Mouse (Mus musculus) neural tube, embryonic 15.5 days (tissue): ENCODE measurements around the gene Ubap1l. TPM values are rescaled to one million over a fixed set of nuclear protein-coding genes. Genes with fewer than 3 reads are reported as not detected.
"Not testable (repeated sequence)": the region's sequence is repeated elsewhere in the genome, so short reads cannot be mapped to it uniquely, and the experiment has no call there.

Experiments
- ATAC-seq: fragments of 200-750 bp; cut with Nextera tagmentation; 2 replicates; pipeline ENCODE4 v1.8.0; 2017; ENCODE audit warnings: mild to moderate bottlenecking, moderate TSS enrichment, moderate library complexity; ENCODE audit not compliant: low FRiP score
- H3K27ac ChIP-seq: fragments of 300-500 bp; sonication (generic); replicated peaks from 2 replicates; pipeline ENCODE4 v1.5.1; 2015; ENCODE audit warnings: mild to moderate bottlenecking, inconsistent platforms
- H3K27me3 ChIP-seq: fragments of 300-500 bp; sonication (generic); replicated peaks from 2 replicates; pipeline ENCODE4 v1.6.1; 2015; ENCODE audit warnings: inconsistent platforms
- H3K36me3 ChIP-seq: fragments of 300-500 bp; sonication (generic); 2 replicates; pipeline ENCODE4 v1.6.1; 2015; ENCODE audit warnings: inconsistent platforms
- H3K4me1 ChIP-seq: fragments of 300-500 bp; sonication (generic); 2 replicates; pipeline ENCODE4 v1.6.1; 2015; ENCODE audit warnings: inconsistent platforms
- H3K4me2 ChIP-seq: fragments of 300-500 bp; sonication (generic); 2 replicates; pipeline ENCODE4 v1.6.1; 2015; ENCODE audit warnings: inconsistent platforms, mild to moderate bottlenecking, moderate library complexity
- H3K4me3 ChIP-seq: fragments of 300-500 bp; sonication (generic); replicated peaks from 2 replicates; pipeline ENCODE4 v1.5.1; 2015; ENCODE audit warnings: mild to moderate bottlenecking, inconsistent platforms
- H3K9ac ChIP-seq: fragments of 300-500 bp; sonication (generic); replicated peaks from 2 replicates; pipeline ENCODE4 v1.6.1; 2015; ENCODE audit warnings: mild to moderate bottlenecking, inconsistent platforms
- H3K9me3 ChIP-seq: fragments of 300-500 bp; sonication (generic); replicated peaks from 2 replicates; pipeline ENCODE4 v1.6.1; 2016; ENCODE audit warnings: inconsistent platforms
- WGBS: fragments of 180-500 bp; shearing (Covaris S2); methylation state at CpG from one replicate; pipeline ENCODE4 v1.1.7; 2015; ENCODE audit warnings: mixed read lengths; 5-methylcytosine and 5-hydroxymethylcytosine counted together
- polyA plus RNA-seq: library from polyadenylated mRNA; unstranded; fragments of >200 nt; fragmentation: Nextera tagmentation; extraction: Ambion mirVana; gene quantifications from 2 replicates; pipeline ENCODE4 v1.2.1, GENCODE M21; 2015

Ubap1l gene
- 2.3 and 3.6 TPM in 2 replicates for polyA plus RNA-seq

GRCm38 (mm10) chr9:65360641-65361448 lies at the start of gene Ubap1l:
Gene Ubap1l, plus strand, starts transcription at chr9:65361041.
- Histone ChIP-seq H3K36me3 (peaks cover 79% of the 10 kb centered on the region), H3K27me3 (no peaks in the 10 kb centered on the region), H3K4me2 (no peak within 1 kb of the TSS), H3K4me3 (no peak within 1 kb of the TSS), H3K27ac (no peak within 1 kb of the TSS), H3K9ac (no peak within 1 kb of the TSS), H3K4me1 (no peaks in the 10 kb centered on the region), H3K9me3 (no peaks in the 10 kb centered on the region)
- 92% methylated on average over 16 of the region's 16 CpGs for WGBS
- ATAC-seq = no peak

DNA sequence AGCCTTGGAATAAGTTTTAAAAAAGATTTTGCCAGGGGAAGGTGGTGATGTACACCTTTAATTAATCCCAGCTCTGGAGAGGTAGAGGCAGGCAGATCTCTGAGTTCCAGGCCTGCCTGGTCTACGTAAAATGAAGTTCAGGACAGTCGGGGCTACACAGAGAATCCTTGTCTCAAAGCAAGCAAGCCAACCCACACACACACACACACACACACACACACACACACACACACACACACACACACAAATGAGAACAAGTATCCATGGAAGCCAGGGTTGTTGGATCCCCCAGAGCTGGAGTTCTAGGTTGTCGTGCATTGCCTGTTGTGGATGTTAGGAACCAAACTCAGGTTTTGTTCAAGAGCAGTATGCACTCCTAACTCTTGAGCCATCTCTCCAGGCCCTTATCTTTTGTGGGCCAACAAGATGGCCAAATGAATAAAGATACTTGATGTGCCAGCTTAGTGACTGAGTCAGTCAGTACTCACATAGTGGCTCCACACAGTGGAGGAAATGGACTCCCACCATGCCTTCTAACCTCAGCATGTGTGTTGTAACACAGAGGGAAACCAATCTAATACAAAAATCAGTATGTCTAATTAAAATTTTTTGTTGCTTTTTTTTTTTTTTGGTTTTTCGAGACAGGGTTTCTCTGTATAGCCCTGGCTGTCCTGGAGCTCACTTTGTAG lies 48.0 kb upstream of the Ubap1l start:
- no peaks in the 10 kb centered on the region for H3K9me3 ChIP-seq
- no peak overlapping the region for H3K4me2 ChIP-seq
- 98% methylated on average over 4 of the region's 4 CpGs for WGBS
- H3K27me3 ChIP-seq = no peaks in the 10 kb centered on the region
- H3K27ac ChIP-seq = no peak overlapping the region
- peaks cover 58% of the 10 kb centered on the region for H3K36me3 ChIP-seq
- no peak overlapping the region for H3K9ac ChIP-seq
- ATAC-seq = no peak
- H3K4me1 ChIP-seq = no peaks in the 10 kb centered on the region
- H3K4me3 ChIP-seq = no peak overlapping the region

- no peak for ATAC-seq
- no peaks in the 10 kb centered on the region for H3K9me3 ChIP-seq
- WGBS = 95% methylated on average over 1 of the region's 1 CpGs
- H3K27me3 ChIP-seq = no peaks in the 10 kb centered on the region
- H3K36me3 ChIP-seq = peaks cover 57% of the 10 kb centered on the region
- no peaks in the 10 kb centered on the region for H3K4me1 ChIP-seq
- H3K4me3 ChIP-seq = no peak overlapping the region
- H3K4me2 ChIP-seq = no peak overlapping the region
- no peak overlapping the region for H3K9ac ChIP-seq
- no peak overlapping the region for H3K27ac ChIP-seq
Measured at GRCm38 (mm10) chr9:65313846-65314245, 47.0 kb upstream of the Ubap1l start.

DNA sequence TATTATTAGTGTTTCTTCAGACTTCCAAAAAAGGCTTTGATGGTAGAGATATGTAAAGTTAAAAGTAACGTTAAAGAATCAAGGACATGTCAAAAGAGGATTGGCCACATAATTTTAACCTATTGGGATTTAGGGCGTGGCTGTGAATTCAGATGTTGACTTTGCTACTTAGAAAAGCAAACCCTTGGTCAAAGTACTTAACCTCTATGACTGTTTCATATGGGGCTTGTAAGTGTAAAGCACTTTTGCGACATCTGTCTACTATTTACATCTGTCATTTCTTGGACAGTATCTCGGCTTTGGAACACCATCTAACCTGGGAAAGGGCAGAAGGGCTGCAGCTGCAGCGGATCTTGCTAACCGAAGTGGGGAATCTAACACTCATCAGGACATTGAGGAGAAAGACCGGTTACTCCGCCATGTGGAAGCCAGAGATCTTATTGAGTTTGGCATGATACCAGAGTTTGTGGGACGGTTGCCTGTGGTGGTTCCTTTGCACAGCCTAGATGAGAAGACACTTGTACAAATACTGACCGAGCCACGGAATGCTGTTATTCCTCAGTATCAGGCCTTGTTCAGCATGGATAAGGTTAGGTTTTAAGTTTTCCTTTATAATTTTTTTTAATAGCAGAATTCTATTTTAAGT lies 38.5 kb upstream of the Ubap1l start:
- Histone ChIP-seq H3K4me2 (no peak overlapping the region), H3K36me3 (peaks cover 74% of the 10 kb centered on the region), H3K27ac (no peak overlapping the region), H3K9ac (no peak overlapping the region), H3K4me1 (no peaks in the 10 kb centered on the region), H3K4me3 (no peak overlapping the region), H3K27me3 (no peaks in the 10 kb centered on the region), H3K9me3 (no peaks in the 10 kb centered on the region)
- ATAC-seq = no peak
- 91% methylated on average over 11 of the region's 11 CpGs for WGBS

DNA sequence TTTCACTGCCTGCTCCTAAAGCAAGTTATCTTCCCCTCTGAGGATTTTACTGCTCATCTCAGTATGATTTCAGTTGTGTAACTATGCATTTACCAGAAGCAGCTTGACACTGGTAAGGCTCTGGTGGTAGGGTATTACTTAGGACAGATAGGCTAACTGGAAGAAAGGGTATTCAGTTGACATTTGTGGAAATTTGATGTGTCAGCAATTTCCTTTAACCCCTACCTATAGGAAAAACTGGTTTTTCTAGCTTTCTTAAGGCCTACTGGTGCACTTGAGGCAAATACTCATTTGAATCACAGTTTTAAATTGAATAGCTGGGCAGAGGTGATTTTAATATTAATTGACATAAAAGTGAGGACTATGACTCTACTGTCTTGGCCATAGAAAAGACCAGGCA lies 34.9 kb upstream of the Ubap1l start:
- Histone ChIP-seq H3K4me3 (no peak overlapping the region), H3K9ac (no peak overlapping the region), H3K4me1 (no peaks in the 10 kb centered on the region), H3K27me3 (no peaks in the 10 kb centered on the region), H3K36me3 (peaks cover 64% of the 10 kb centered on the region), H3K27ac (no peak overlapping the region), H3K9me3 (no peaks in the 10 kb centered on the region), H3K4me2 (no peak overlapping the region)
- ATAC-seq = no peak

GRCm38 (mm10) chr9:65327371-65327770 lies 33.5 kb upstream of the Ubap1l start:
- H3K36me3 ChIP-seq = peaks cover 59% of the 10 kb centered on the region
- H3K9ac ChIP-seq = no peak overlapping the region
- no peaks in the 10 kb centered on the region for H3K27me3 ChIP-seq
- no peak overlapping the region for H3K27ac ChIP-seq
- no peak overlapping the region for H3K4me3 ChIP-seq
- WGBS = 87% methylated on average over 2 of the region's 2 CpGs
- H3K4me1 ChIP-seq = no peaks in the 10 kb centered on the region
- H3K9me3 ChIP-seq = no peaks in the 10 kb centered on the region
- no peak for ATAC-seq
- H3K4me2 ChIP-seq = no peak overlapping the region

DNA sequence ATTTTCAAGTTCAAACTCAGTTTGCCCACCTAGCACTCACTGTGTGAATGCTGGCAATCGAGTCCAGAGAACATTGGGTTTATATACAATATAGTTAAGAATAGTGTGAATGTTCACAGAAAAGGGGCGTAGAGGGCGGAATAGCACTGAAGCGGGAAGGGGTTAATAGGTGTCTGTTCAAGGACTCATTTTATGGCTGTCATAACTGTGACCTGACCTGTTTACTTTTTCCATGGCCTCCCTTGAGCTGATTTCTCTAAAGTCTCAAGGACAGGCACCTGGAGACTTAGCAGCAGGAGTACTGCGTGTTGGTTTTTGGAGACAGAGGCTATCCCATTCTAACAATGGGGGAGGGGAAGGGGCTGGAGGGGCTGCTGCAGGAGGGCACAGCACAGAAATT lies 26.9 kb upstream of the Ubap1l start:
- Histone ChIP-seq H3K27me3 (no peaks in the 10 kb centered on the region), H3K27ac (no peak overlapping the region), H3K4me2 (no peak overlapping the region), H3K9me3 (no peaks in the 10 kb centered on the region), H3K4me3 (no peak overlapping the region), H3K9ac (no peak overlapping the region), H3K36me3 (peaks cover 7% of the 10 kb centered on the region; the same call in 1 of the 2 replicates), H3K4me1 (no peaks in the 10 kb centered on the region)
- ATAC-seq = no peak
- 87% methylated on average over 5 of the region's 5 CpGs for WGBS

DNA sequence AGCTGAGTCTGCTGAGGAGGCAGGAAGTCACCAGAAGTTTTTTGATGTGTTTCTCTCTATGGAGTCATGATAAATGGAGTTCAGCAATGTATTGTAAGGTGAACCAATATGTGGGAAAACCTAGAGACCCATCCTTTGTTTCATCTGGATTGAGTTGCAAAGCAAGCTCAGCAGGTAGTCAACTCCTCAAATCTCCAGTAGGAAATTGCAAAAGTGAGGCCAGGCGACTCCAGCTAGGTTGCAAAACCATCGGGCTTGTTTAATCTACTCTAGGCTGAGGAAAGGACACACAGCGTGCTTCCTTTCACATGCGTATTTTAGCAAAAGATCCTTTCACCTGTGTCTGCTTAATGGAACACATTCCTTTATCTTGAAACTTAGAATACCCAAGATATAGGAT lies 21.7 kb upstream of the Ubap1l start:
- Histone ChIP-seq H3K4me2 (no peak overlapping the region), H3K36me3 (no peaks in the 10 kb centered on the region), H3K4me1 (no peaks in the 10 kb centered on the region), H3K9me3 (no peaks in the 10 kb centered on the region), H3K9ac (no peak overlapping the region), H3K27ac (no peak overlapping the region), H3K4me3 (no peak overlapping the region), H3K27me3 (no peaks in the 10 kb centered on the region)
- 89% methylated on average over 4 of the region's 4 CpGs for WGBS
- no peak for ATAC-seq

GRCm38 (mm10) chr9:65340414-65340813 lies 20.4 kb upstream of the Ubap1l start:
- Histone ChIP-seq H3K9ac (no peak overlapping the region), H3K9me3 (no peaks in the 10 kb centered on the region), H3K27ac (no peak overlapping the region), H3K4me3 (no peak overlapping the region), H3K4me2 (no peak overlapping the region), H3K27me3 (no peaks in the 10 kb centered on the region), H3K36me3 (no peaks in the 10 kb centered on the region), H3K4me1 (0 out of 2 replicates have a peak, but pooled peaks cover 3% of the 10 kb centered on the region)
- 90% methylated on average over 2 of the region's 2 CpGs for WGBS
- ATAC-seq = no peak

DNA sequence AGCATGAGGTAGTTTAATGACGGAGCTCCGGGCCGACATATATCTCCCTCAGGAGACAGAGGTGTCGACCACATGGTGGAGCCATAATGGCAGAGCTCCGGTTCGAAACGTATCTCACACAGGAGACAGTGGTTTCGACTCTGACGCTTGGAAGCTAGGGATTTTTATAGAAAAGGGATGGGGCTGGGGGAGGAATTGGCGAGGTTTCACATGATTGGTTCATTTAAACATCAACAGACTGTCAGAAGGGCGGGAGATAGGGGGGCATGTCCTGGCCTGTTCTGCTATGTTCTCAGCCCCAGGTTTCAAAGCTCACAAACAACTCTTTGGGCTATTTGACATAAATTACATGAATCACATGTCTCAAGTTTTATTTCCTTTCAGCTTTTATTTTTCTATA lies 15.4 kb upstream of the Ubap1l start:
- H3K36me3 ChIP-seq, H3K27me3 ChIP-seq, H3K9me3 ChIP-seq: not testable (repeated sequence)
- Histone ChIP-seq H3K9ac (peak overlapping the region; percentile 94), H3K27ac (peak overlapping the region; percentile 95), H3K4me2 (peak overlapping the region; percentile 85), H3K4me3 (peak overlapping the region; percentile 73), H3K4me1 (peaks cover 32% of the 10 kb centered on the region)
- ATAC-seq = peak; percentile 55
- WGBS = 44% methylated on average over 11 of the region's 11 CpGs

DNA sequence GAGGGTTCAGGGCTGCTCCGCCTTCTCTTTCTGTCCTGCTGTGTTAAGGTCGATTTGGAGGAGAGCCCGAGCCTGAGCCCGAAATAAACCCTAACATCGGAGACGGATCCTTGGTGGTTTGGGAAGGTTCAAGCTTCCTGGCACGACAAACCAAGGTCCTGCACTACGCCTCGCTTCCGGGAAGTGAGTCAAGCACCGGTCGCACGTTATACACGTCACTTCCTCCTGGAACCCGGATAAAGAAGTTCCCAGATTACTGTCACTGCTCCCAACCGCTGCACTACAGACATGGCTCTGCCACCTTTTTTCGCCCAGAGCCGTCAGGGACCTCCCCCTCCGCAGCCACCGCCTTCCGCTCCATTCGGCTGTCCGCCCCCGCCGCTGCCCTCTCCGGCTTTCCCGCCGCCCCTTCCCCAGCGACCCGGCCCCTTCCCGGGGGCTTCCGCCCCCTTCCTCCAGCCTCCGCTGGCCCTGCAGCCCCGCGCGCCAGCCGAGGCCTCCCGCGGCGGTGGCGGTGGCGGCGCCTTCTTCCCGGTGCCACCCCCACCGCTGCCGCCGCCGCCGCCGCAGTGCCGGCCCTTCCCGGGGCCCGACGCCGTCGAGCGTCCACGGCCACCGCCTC lies 14.9 kb upstream of the Ubap1l start, which contains the start of gene Pdcd7:
Pdcd7 (plus strand) TSS at position 251 of the 622 bp plus-strand sequence.
- Histone ChIP-seq H3K4me3 (peak within 1 kb of the TSS; percentile 73), H3K4me1 (peaks cover 32% of the 10 kb centered on the region), H3K4me2 (peak within 1 kb of the TSS; percentile 85), H3K9me3 (no peaks in the 10 kb centered on the region), H3K36me3 (no peaks in the 10 kb centered on the region), H3K9ac (peak within 1 kb of the TSS; percentile 94), H3K27me3 (no peaks in the 10 kb centered on the region), H3K27ac (peak within 1 kb of the TSS; percentile 95)
- under 1% methylated on average over 47 of the region's 59 CpGs for WGBS
- peak; percentile 97 for ATAC-seq
